Mouse (Mus musculus) heart, postnatal 10 days (tissue): ENCODE results near the gene Pepd. TPM values are rescaled to one million over a fixed set of nuclear protein-coding genes. Genes with fewer than 3 reads are reported as not detected.

Experiments
- DNase-seq, 2 experiments: peaks; one replicate each; pipeline ENCODE4 v3.0.0; 2021
- intact Hi-C: fragments of 180-260 bp; cut with DNase I; formaldehyde crosslinking; loops from one replicate; pipeline ENCODE4 v1.15.1; 2025
- total RNA-seq, 2 experiments: library from RNA; stranded (reverse); gene quantifications; 2 replicates each; pipeline ENCODE4 v1.2.3; 2021

The Pepd gene
- total RNA-seq, 2 experiments from 2014 or later, result 26.3 to 27.6 TPM

GRCm38 (mm10) chr7:35050540-35050939 lies 138.4 kb downstream of the Pepd start:
- intact Hi-C loops, result no loop called here

DNA sequence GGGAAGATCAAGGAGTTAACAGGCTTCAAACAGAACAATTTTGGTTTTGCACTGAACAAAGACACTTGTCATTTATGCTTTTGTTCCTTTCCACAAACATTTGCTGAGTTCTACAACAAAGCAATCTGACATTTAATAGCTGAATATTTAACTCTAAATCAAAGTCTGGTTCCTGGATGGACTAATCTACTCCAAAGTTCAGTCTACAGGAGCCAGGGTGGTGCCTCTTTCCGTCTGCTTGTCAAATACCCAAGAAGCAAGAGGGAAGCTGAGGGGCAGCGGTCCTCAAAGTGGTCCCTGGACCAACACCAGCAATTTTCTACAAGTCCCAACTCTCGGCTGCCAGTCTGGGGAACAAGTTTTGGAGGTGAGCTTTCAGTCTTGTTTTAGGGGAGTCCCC lies 141.0 kb downstream of the Pepd start:
- intact Hi-C loops, result no loop called here
- DNase-seq, result no peak

More at GRCm38 (mm10) chr7:35050540-35050939, 138.4 kb downstream of the Pepd start:
- DNase-seq, result no peak

DNA sequence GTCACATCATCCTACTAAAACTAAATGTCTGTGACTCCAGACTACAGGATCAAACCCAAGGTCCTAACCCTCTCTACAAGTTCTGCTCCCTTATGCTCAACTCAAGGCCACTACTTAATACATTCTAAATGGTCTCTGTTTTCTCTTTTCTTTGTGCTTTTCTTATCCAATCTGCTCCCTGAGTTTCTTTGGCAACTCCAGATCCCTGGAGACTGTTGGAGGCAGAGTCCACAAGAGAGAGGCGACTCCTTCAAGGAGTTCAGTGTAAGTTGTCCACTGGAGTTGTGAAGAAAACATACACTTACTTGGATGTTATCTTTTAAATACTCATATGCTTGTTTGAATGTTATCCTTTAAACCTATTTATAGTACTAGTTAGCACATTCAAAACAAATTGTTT lies 142.1 kb downstream of the Pepd start:
- intact Hi-C loops, result loop anchor here (2.0 kb wide), 1 partner anchor 27 kb away; no protein-coding TSS in a partner anchor

GRCm38 (mm10) chr7:35054977-35055618 lies 142.9 kb downstream of the Pepd start:
- DNase-seq, result no peak
- intact Hi-C loops, result loop anchor here (2.0 kb wide), 1 partner anchor 26 kb away; no protein-coding TSS in a partner anchor

More for the DNA sequence above, 142.1 kb downstream of the Pepd start:
- peak in 1 of 2 experiments; percentile 55 for DNase-seq

- intact Hi-C loops, result loop anchor here (2.0 kb wide), 2 partner anchors 25 to 63 kb away; partner anchors contain the start of gene Cebpa
- peak; percentile 69 to 70 for DNase-seq
These were observed 143.6 kb downstream of the Pepd start for GRCm38 (mm10) chr7:35055619-35056435.

DNA sequence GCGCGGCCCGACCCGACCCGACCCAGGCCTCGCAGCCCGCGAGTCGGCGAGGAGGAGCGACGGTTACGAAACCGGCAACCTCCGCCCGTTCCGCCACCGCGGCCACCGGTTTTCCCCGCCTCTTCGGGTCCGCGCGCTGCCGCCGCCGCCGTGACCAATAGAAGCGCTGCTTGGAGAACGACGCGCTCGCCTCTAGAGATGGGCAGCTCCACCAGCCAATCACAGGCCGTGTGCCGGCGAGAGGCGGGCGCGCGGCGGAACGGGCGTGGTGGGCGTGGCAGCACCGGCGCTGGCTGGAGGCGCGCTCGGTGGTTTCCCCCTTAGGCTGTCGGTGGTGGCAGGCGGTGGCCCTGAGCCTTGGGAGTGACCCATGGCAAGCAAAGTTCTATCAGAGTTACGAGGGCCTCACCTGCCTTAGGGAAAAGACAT lies 144.3 kb downstream of the Pepd start, which contains the start of gene Cebpg:
Gene Cebpg, minus strand, starts transcription at position 138 of the 429 bp plus-strand sequence.
- peak; percentile 98 to 99 for DNase-seq
- intact Hi-C loops, result loop anchor here (2.0 kb wide), 1 partner anchor 62 kb away; the partner anchor contains the start of gene Cebpa

- no peak for DNase-seq
- intact Hi-C loops, result loop anchor here (2.0 kb wide), 1 partner anchor 62 kb away; the partner anchor contains the start of gene Cebpa
These were observed 144.8 kb downstream of the Pepd start for GRCm38 (mm10) chr7:35056999-35057398.

- intact Hi-C loops, result loop anchor here (2.0 kb wide), 1 partner anchor 61 kb away; the partner anchor contains the start of gene Cebpa
These were observed 145.4 kb downstream of the Pepd start for GRCm38 (mm10) chr7:35057569-35057968.

DNA sequence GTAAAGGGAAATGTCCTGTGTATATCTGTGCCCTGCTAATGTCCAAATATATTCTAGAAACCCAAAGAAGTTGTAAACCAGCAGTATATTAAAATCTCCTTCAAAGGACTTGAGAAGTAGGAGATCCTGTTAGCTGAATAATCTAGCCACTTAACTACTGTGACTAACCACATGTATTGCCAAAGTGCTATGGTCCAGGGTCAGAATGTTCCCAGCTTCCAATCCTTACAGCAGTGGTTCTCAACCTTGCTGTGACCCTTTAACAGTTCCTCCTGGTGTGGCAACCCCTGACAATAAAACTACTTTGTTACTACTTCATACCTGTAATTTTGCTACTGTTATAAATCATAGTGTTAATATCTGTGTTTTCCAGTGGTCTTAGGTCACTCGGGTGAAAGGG lies 146.2 kb downstream of the Pepd start:
- DNase-seq, result no peak
- intact Hi-C loops, result no loop called here

More at GRCm38 (mm10) chr7:35057569-35057968, 145.4 kb downstream of the Pepd start:
- no peak for DNase-seq

- DNase-seq, result no peak
- intact Hi-C loops, result no loop called here
These were observed 147.3 kb downstream of the Pepd start for GRCm38 (mm10) chr7:35059467-35059866.

DNA sequence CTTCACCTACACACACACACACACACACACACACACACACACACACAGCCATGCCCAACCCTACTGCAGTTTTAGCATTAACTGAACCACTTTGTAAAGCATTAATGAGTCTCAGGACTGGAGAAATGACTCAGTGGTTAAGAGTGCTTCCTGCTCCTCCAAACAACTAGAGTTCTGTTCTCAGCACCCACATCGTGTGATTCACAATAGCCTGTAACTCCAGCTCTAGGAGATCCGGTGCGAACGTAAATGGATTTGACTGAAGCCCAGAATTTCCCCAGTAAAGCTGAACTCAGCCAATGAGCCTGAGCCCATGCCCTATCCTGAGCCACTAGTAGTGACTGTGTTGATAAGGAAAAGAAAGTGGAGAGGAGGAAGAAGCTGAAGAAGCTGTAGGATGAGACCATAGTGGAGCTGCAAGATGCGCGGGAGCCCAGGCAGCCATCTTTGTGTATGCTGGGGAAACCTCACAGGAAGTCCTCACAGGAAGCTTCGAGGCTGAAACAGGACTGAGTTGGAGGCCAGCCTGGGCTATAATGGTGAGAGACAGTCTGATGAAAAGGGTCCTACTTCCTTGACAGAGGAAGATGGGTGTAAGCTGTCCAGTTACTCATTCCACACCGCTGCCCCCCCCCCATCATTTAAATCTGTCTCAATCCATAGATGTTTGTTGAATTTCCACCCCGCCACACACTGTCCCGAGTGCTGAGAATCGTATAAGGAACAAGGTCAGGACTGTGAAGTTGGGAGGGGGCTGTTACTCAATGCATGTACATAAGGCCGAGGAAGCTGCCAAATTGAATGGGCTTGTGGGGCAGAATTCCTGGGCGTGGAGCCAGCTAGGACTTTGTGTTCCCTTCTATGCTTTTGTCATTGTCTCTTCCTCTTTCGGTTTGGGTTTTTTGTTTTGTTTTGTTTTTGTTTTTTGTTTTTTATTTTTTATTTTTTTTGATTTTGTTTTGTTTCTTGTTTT lies 152.4 kb downstream of the Pepd start:
- intact Hi-C loops, result loop anchor here (2.0 kb wide), 1 partner anchor 16 kb away; no protein-coding TSS in a partner anchor
- peak in 1 of 2 experiments; percentile 38 for DNase-seq

DNA sequence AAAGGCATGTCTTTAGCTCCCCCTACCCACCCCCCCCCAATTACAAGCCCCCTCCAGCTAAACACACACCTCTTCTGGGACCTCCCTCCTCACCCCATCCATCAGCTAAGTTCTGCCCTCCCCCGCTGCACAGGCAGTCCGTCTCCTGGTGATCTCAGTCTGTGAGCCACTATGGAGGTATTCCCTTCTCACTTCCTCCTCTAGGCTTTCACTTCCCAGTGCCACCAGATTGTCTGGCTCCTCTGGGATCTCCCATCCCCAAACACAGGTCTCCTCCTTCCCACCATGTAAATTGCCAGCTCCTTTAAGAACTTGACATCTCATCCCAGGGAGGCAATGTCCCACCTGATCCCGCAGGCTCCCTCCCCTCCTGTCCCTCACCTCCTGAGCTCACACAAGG lies 153.8 kb downstream of the Pepd start:
- intact Hi-C loops, result loop anchor here (2.0 kb wide), 1 partner anchor 15 kb away; no protein-coding TSS in a partner anchor
- no peak for DNase-seq

DNA sequence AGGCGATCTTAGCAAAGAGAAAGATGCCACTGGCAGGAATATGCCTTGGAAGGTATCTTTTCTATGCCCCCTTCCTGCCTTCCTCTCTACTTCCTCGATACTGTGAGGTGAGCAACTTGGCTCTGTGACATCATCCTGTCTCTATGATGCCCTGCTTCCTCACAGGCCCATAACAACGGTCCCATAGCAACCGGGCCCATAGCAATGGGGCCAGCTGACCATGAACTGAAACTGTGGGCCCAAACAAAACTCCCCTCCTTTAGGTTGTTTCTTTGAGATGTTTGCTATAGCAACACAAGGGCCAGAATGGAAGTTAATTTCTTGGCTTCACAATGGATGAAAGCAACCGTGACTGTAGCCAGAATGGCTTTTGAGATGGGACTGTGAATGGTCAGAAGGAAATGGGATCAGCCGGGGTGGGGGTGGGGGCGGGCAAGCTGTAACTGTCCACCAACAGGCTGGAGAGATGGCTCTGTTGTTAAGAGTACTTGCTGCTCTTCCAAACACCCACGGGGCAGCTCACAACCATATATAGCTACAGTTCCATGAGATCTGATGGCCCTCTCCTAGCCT lies 154.5 kb downstream of the Pepd start:
- DNase-seq, result no peak
- intact Hi-C loops, result no loop called here

- intact Hi-C loops, result no loop called here
- DNase-seq, result peak; percentile 58 to 69
These were observed 164.5 kb downstream of the Pepd start for GRCm38 (mm10) chr7:35076645-35077044.

- DNase-seq, result peak; percentile 55 to 70
- intact Hi-C loops, result loop anchor here (2.0 kb wide), 3 partner anchors 16 to 38 kb away; partner anchors contain the start of gene Cebpa
These were observed 168.7 kb downstream of the Pepd start for GRCm38 (mm10) chr7:35080843-35081338.

- intact Hi-C loops, result loop anchor here (2.0 kb wide), 3 partner anchors 17 to 37 kb away; partner anchors contain the start of gene Cebpa
- no peak for DNase-seq
These were observed 169.4 kb downstream of the Pepd start for GRCm38 (mm10) chr7:35081406-35082104.

GRCm38 (mm10) chr7:35084565-35085360 lies 172.6 kb downstream of the Pepd start:
- DNase-seq, result no peak
- intact Hi-C loops, result no loop called here
